10 mouse cellular contexts compared by ENCODE assay signal in the genomic region with DNA sequence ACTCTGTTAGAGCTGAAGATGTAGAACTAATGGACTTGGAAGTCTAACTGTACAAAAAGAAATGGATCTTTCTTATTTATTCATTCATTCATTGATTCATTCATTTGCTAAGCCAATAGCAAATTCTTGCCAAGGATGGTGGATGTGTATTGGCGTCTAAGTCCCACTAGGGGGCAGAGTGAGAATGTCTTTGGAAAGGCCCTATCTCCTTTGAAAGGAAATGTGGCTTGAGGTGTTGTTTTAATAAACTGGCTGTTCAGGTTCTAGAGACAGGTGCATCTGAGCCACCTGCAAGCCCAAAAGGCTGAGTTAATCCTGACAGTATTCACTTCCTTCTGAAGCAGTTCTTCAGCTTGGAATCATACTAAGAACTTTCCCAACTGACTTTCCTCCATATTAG. TPM values are rescaled to one million over a fixed set of nuclear protein-coding genes. Genes with fewer than 3 reads are reported as not detected.
DNase-seq lines count a peak whose midpoint lies in the region; ATAC-seq and TF ChIP-seq lines count a peak whose summit lies in the region.
"Had no signal": no experiment of that assay in that cellular context is flagged by ENCODE, and none has a peak within 500 bp of the region (broad histone marks: within the 10 kb centered on the region; RNA-seq: fewer than 3 reads in every experiment).

No protein-coding gene starts in this region.

- DNase-seq in adrenal gland, postnatal 10 days, result peak; percentile 61
- DNase-seq in adrenal gland, adult 8-10 months, result no peak
- peak; percentile 44 to 59 for DNase-seq in left cerebral cortex, postnatal 25 days (ENCODE audit: low spot score in 2 of 2)
- DNase-seq in left cerebral cortex, postnatal 36 days (ENCODE audit: low spot score in 2 of 2), result no peak
- peak; percentile 45 for DNase-seq in Muller cell, postnatal 12 days (ENCODE audit: inconsistent ontology term)
- DNase-seq in embryo, embryonic 9.5 days (ENCODE audit: extremely low spot score), result peak; percentile 48
- DNase-seq in limb, embryonic 14.5 days (ENCODE audit: low spot score), result peak; percentile 84
- peak; percentile 4 to 27 for DNase-seq in thymus, postnatal 10 days (ENCODE audit: low spot score in 2 of 2)

- H3K27ac ChIP-seq in limb, embryonic 14.5 days (replicated peaks; ENCODE audit: low read depth, low read length), result no peak overlapping the region
- H3K27ac ChIP-seq: heart, embryonic 13.5 days; midbrain, embryonic 12.5 days had no signal

- no peak overlapping the region for H3K4me3 ChIP-seq in limb, embryonic 14.5 days (replicated peaks; ENCODE audit: low read length)
- H3K4me3 ChIP-seq: heart, embryonic 13.5 days; midbrain, embryonic 12.5 days had no signal

- H3K27me3 ChIP-seq in limb, embryonic 14.5 days (ENCODE audit: control insufficient read depth, insufficient read depth, low read length), result no peaks in the 10 kb centered on the region

- WGBS in limb, embryonic 14.5 days, result 3% methylated on average over 1 of the region's 1 CpGs

- no peaks in the 10 kb centered on the region; the same call in none of the 2 replicates for H3K4me1 ChIP-seq in limb, embryonic 14.5 days (ENCODE audit: control insufficient read depth, insufficient read depth, low read length)

- no peak for ATAC-seq in limb, embryonic 14.5 days (ENCODE audit: low FRiP score, low read depth)

- H3K9ac ChIP-seq in limb, embryonic 14.5 days (ENCODE audit: low read depth, low read length, severe bottlenecking), result no peak overlapping the region
- H3K9ac ChIP-seq: heart, embryonic 13.5 days; midbrain, embryonic 12.5 days had no signal

- no peak for TF ChIP-seq POLR2A in limb, embryonic 14.5 days (IDR thresholded peaks at IDR 0.05; ENCODE audit: borderline replicate concordance, extremely low read depth, insufficient read depth, insufficient read length)

- intact Hi-C loops in left cerebral cortex, postnatal 25 days (cut with DNase I), result loop anchor here (10.0 kb wide), 1 partner anchor 115 kb away; no protein-coding TSS in a partner anchor
- intact Hi-C loops in left cerebral cortex, postnatal 36 days (cut with DNase I), result loop anchor here (2.0 kb wide), 1 partner anchor 45 kb away; no protein-coding TSS in a partner anchor

- no peak overlapping the region for H3K4me2 ChIP-seq in limb, embryonic 14.5 days (replicated peaks; ENCODE audit: low read depth, low read length, severe bottlenecking)
- H3K4me2 ChIP-seq: heart, embryonic 13.5 days; midbrain, embryonic 12.5 days had no signal

- no peaks in the 10 kb centered on the region for H3K9me3 ChIP-seq in limb, embryonic 14.5 days (ENCODE audit: control insufficient read depth, low read length)
- H3K9me3 ChIP-seq: heart, embryonic 13.5 days; midbrain, embryonic 12.5 days had no signal

- H3K36me3 ChIP-seq in limb, embryonic 14.5 days (ENCODE audit: control insufficient read depth, insufficient read depth, low read length), result no peaks in the 10 kb centered on the region
- H3K36me3 ChIP-seq: heart, embryonic 13.5 days; midbrain, embryonic 12.5 days had no signal

RNA-seq across cellular contexts. Expression of a gene that starts 5.5 kb away (rescaled TPM):
- total RNA-seq in adrenal gland, postnatal 10 days (2021), result 1 to 10 TPM; 3.1 TPM
- 1 to 10 TPM in 1 of 4 experiments, under 1 TPM in 3; 0.49 to 1.1 (median 0.81) TPM for total RNA-seq in adrenal gland, adult 8-10 months (2022)
- 1 to 10 TPM; 6.0 TPM for total RNA-seq in left cerebral cortex, postnatal 25 days (2021)
- 1 to 10 TPM; 5.4 to 5.9 TPM for total RNA-seq in left cerebral cortex, postnatal 36 days (2021)
- polyA plus RNA-seq in limb, embryonic 14.5 days (2012; rRNA removed), result 48.7 and 66.0 TPM in 2 replicates
- polyA plus RNA-seq in limb, embryonic 14.5 days (2014; fragmentation: Nextera tagmentation; extraction: Ambion mirVana), result 28.1 and 30.7 TPM in 2 replicates

RNA-seq across cellular contexts. Expression of a gene that starts 52.6 kb away (rescaled TPM):
- 10 to 100 TPM in 1 of 2 experiments, 1 to 10 TPM in 1; 8.5 to 12.8 TPM for total RNA-seq in adrenal gland, postnatal 10 days (2021)
- 1 to 10 TPM; 5.5 to 6.8 (median 6.3) TPM for total RNA-seq in adrenal gland, adult 8-10 months (2022)
- total RNA-seq in left cerebral cortex, postnatal 25 days (2021), result 100 to 1,000 TPM; 303 to 336 TPM
- total RNA-seq in left cerebral cortex, postnatal 36 days (2021), result 100 to 1,000 TPM; 294 to 308 TPM
- polyA plus RNA-seq in limb, embryonic 14.5 days (2012; rRNA removed), result 4.9 and 5.1 TPM in 2 replicates
- 3.2 and 4.1 TPM in 2 replicates for polyA plus RNA-seq in limb, embryonic 14.5 days (2014; fragmentation: Nextera tagmentation; extraction: Ambion mirVana)

Comparison
In these comparisons a context has a peak if more than half of its experiments do, and no peak if none do; other contexts are left out.
1. DNase-seq: peak in adrenal gland, postnatal 10 days (single experiment), left cerebral cortex, postnatal 25 days (2 of 2), Muller cell, postnatal 12 days (single experiment), embryo, embryonic 9.5 days (single experiment), limb, embryonic 14.5 days (single experiment) and thymus, postnatal 10 days (2 of 2); none in adrenal gland, adult 8-10 months (single experiment) and left cerebral cortex, postnatal 36 days (0 of 2).
2. RNA of a gene that starts 52.6 kb away (total RNA-seq): 303 to 336 TPM in left cerebral cortex, postnatal 25 days and 294 to 308 TPM in left cerebral cortex, postnatal 36 days; 8.5 to 12.8 TPM in adrenal gland, postnatal 10 days and 5.5 to 6.8 TPM in adrenal gland, adult 8-10 months; every median in the first group is over 10 times any median in the second.